Mouse (Mus musculus): Measurements from ENCODE around the gene Klk1b26. TPM values are rescaled to one million over a fixed set of nuclear protein-coding genes. Genes with fewer than 3 reads are reported as not detected.
"Not testable (repeated sequence)": the region's sequence is repeated elsewhere in the genome, so short reads cannot be mapped to it uniquely, and the experiment has no call there.

Gene Klk1b26
- 1 to 10 TPM; 1.5 to 2.6 TPM for total RNA-seq (2021)
- 0.15 and 0.90 TPM in 2 replicates for polyA plus RNA-seq (2012; rRNA removed)
- long read RNA-seq, partial matches to known transcripts = 0 of 3 reads
- long read RNA-seq, other reads (novel, unspliced or antisense) = 3 of 3 reads

DNA sequence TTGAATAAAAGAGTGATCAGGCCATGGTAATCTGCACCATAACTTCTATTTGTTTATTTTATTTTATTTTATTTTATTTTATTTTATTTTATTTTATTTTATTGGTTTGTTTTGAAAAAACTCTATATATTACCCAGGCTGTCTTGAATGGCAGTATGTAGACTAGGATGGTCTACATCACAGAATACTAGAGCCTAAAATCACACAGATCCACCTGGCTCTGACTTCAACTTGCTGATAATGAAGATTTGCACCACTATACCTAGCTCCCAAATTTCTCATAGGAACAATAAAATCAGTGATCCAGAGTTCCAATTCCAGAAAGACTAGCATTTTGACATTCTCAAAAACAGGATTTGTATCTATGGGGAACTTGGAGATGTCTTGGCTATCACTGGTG, at the start of gene Klk1b26:
Gene Klk1b26 (plus strand): TSS at position 301 of the 400 bp plus-strand sequence.
- H3K4me1 ChIP-seq (ENCODE audit: control insufficient read depth, insufficient read depth, low read length) = not testable (repeated sequence)

DNA sequence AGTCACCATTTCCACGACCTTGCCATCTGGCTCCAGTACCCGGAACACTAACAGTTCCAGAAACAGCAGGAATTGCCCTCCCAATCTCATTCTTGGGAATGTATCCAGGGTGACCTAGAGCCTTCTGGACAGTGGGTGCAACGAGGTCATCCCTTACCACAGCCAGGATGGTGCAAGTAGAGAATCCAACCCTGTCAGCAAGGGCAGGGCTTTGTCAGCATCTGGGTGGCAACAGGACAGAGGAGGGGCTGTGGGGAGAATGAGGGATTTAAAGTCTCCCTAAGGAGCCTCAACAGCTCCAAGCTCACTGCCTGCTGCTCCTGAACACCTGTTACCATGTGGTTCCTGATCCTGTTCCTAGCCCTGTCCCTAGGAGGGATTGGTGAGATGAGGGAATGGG, 45.5 kb upstream of the Klk1b26 start, which contains the start of gene Klk1b1:
Gene Klk1b1 (plus strand): TSS at position 301 of the 400 bp plus-strand sequence.
- H3K27me3 ChIP-seq (ENCODE audit: control insufficient read depth, insufficient read depth, low read length) = no peaks in the 10 kb centered on the region
- intact Hi-C loops (cut with DNase I) = no loop called here
- H3K79me2 ChIP-seq (replicated peaks; ENCODE audit: control insufficient read depth, insufficient read depth, low read length) = no peaks in the 10 kb centered on the region
- H3K4me3 ChIP-seq = no peak within 1 kb of the TSS
- TF ChIP-seq CTCF (IDR thresholded peaks at IDR 0.05) (no peak), EP300 (IDR thresholded peaks at IDR 0.05; ENCODE audit: insufficient read depth, low read depth, low read length) (no peak), POLR2A (IDR thresholded peaks at IDR 0.05; ENCODE audit: insufficient read depth, low read depth, low read length) (no peak)
- DNase-seq = no peak
- H3K36me3 ChIP-seq (ENCODE audit: control insufficient read depth, insufficient read depth, low read length) = no peaks in the 10 kb centered on the region
- H3K4me1 ChIP-seq (ENCODE audit: control insufficient read depth, insufficient read depth, low read length) = no peaks in the 10 kb centered on the region
- WGBS = 43% methylated on average over 3 of the region's 3 CpGs
- no peak within 1 kb of the TSS for H3K9ac ChIP-seq (ENCODE audit: low read depth, low read length)
- H3K27ac ChIP-seq = no peak within 1 kb of the TSS

More for the DNA sequence above, at the start of gene Klk1b26:
- H3K27ac ChIP-seq; H3K36me3 ChIP-seq (ENCODE audit: control insufficient read depth, insufficient read depth, low read length); H3K79me2 ChIP-seq (replicated peaks; ENCODE audit: control insufficient read depth, insufficient read depth, low read length); H3K9ac ChIP-seq (ENCODE audit: low read depth, low read length); H3K27me3 ChIP-seq (ENCODE audit: control insufficient read depth, insufficient read depth, low read length); H3K4me3 ChIP-seq; intact Hi-C loops (cut with DNase I); DNase-seq: not testable (repeated sequence)

DNA sequence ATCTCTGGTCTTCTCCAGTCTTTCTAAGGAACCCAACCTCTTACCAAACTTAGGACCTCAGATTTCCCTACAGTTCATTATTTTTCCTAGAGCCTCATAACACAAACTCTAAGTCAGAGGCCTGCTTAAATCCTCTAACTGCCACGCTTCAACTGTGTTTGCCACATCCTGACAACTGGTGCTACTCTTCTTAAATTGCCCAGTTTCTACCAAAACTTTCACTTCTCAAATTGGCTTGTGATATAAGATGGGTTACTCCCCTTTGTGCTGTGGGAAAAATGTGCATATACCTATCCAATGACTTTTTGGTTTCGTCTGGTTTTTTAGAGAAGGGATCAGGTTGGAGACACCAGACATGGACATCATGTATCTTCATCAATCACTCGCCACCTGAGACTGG, 44.9 kb upstream of the Klk1b26 start:
- intact Hi-C loops (cut with DNase I) = no loop called here
- DNase-seq = no peak
- Histone ChIP-seq H3K4me1 (ENCODE audit: control insufficient read depth, insufficient read depth, low read length) (no peaks in the 10 kb centered on the region), H3K9ac (ENCODE audit: low read depth, low read length) (no peak overlapping the region), H3K79me2 (replicated peaks; ENCODE audit: control insufficient read depth, insufficient read depth, low read length) (no peaks in the 10 kb centered on the region), H3K27me3 (ENCODE audit: control insufficient read depth, insufficient read depth, low read length) (no peaks in the 10 kb centered on the region), H3K4me3 (no peak overlapping the region), H3K27ac (no peak overlapping the region), H3K36me3 (ENCODE audit: control insufficient read depth, insufficient read depth, low read length) (no peaks in the 10 kb centered on the region)
- TF ChIP-seq CTCF (IDR thresholded peaks at IDR 0.05) = no peak
- no peak for TF ChIP-seq EP300 (IDR thresholded peaks at IDR 0.05; ENCODE audit: insufficient read depth, low read depth, low read length)
- TF ChIP-seq POLR2A (IDR thresholded peaks at IDR 0.05; ENCODE audit: insufficient read depth, low read depth, low read length) = no peak
- 63% methylated on average over 3 of the region's 3 CpGs for WGBS

DNA sequence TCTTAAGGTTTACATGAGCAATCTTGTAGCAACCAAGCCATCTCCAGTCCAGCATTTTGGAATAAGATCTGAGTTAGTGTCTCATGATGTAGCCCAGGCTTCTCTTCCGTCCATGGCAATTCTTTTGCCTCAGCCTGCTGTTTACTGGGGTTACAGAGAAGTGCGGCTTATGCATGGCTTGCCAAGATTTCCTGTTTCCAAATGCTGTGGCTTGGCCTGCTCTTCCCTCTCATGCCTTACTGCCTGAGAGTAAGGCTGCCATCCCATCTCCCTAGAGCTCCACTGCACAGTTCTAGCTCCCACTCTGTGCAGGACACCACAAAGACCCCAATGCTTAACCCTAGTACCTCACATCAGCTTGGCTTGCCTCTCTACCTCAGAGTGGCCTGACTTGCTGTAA, 44.4 kb upstream of the Klk1b26 start:
- Histone ChIP-seq H3K27ac (no peak overlapping the region), H3K4me1 (ENCODE audit: control insufficient read depth, insufficient read depth, low read length) (no peaks in the 10 kb centered on the region), H3K27me3 (ENCODE audit: control insufficient read depth, insufficient read depth, low read length) (no peaks in the 10 kb centered on the region), H3K9ac (ENCODE audit: low read depth, low read length) (no peak overlapping the region), H3K4me3 (no peak overlapping the region), H3K36me3 (ENCODE audit: control insufficient read depth, insufficient read depth, low read length) (no peaks in the 10 kb centered on the region), H3K79me2 (replicated peaks; ENCODE audit: control insufficient read depth, insufficient read depth, low read length) (no peaks in the 10 kb centered on the region)
- no peak for DNase-seq
- TF ChIP-seq CTCF (IDR thresholded peaks at IDR 0.05) = no peak
- TF ChIP-seq EP300 (IDR thresholded peaks at IDR 0.05; ENCODE audit: insufficient read depth, low read depth, low read length) = no peak
- TF ChIP-seq POLR2A (IDR thresholded peaks at IDR 0.05; ENCODE audit: insufficient read depth, low read depth, low read length) = no peak
- intact Hi-C loops (cut with DNase I) = no loop called here
- WGBS = 65% methylated on average over 2 of the region's 2 CpGs

DNA sequence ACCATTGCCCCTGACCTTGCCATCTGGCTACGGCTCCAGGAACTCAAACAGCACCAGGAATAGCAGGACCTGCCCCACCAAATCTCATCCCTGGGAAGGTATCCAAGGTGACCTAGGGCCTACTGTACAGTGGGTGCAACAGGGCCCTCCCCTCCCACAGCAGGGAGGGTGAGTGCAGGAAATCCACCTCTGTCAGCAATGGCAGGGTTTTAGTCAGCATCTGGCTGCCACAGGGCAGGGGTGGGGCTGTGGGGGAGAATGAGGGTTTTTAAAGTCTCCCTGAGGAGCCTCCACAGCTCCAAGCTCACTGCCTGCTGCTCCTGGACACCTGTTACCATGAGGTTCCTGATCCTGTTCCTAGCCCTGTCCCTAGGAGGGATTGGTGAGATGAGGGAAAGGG, 36.2 kb upstream of the Klk1b26 start, which contains the start of gene Klk1b9:
Gene Klk1b9 (plus strand): TSS at position 301 of the 400 bp plus-strand sequence.
- intact Hi-C loops (cut with DNase I); DNase-seq; H3K9ac ChIP-seq (ENCODE audit: low read depth, low read length); H3K27ac ChIP-seq; H3K4me1 ChIP-seq (ENCODE audit: control insufficient read depth, insufficient read depth, low read length); H3K79me2 ChIP-seq (replicated peaks; ENCODE audit: control insufficient read depth, insufficient read depth, low read length); H3K27me3 ChIP-seq (ENCODE audit: control insufficient read depth, insufficient read depth, low read length); H3K36me3 ChIP-seq (ENCODE audit: control insufficient read depth, insufficient read depth, low read length); H3K4me3 ChIP-seq: not testable (repeated sequence)
- WGBS = 58% methylated on average over 1 of the region's 1 CpGs

DNA sequence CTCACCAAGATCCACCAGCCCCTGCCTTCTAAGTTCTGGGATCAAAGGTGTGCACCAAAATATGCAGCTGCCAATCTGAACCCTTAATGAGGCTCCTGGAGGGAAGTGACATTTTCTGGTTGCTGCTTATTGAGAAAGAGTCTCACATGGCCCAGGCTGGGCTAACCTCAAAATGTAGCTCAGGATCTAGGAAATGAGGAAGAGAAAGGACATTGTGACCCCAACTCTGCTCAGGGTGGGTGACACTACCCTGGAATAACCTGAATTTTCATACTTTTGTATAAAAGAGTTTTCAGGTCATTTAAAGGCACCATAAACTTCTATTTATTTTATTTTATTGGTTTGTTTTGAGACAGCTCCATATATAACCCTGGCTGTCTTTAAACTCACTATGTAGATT, 26.3 kb upstream of the Klk1b26 start:
- no peaks in the 10 kb centered on the region for H3K4me1 ChIP-seq (ENCODE audit: control insufficient read depth, insufficient read depth, low read length)
- no peaks in the 10 kb centered on the region for H3K27me3 ChIP-seq (ENCODE audit: control insufficient read depth, insufficient read depth, low read length)
- TF ChIP-seq CTCF (IDR thresholded peaks at IDR 0.05) (no peak), POLR2A (IDR thresholded peaks at IDR 0.05; ENCODE audit: insufficient read depth, low read depth, low read length) (no peak), EP300 (IDR thresholded peaks at IDR 0.05; ENCODE audit: insufficient read depth, low read depth, low read length) (no peak)
- no peaks in the 10 kb centered on the region for H3K79me2 ChIP-seq (replicated peaks; ENCODE audit: control insufficient read depth, insufficient read depth, low read length)
- H3K27ac ChIP-seq = no peak overlapping the region
- H3K36me3 ChIP-seq (ENCODE audit: control insufficient read depth, insufficient read depth, low read length) = no peaks in the 10 kb centered on the region
- H3K9ac ChIP-seq (ENCODE audit: low read depth, low read length) = no peak overlapping the region
- intact Hi-C loops (cut with DNase I) = no loop called here
- no peak for DNase-seq
- no peak overlapping the region for H3K4me3 ChIP-seq

DNA sequence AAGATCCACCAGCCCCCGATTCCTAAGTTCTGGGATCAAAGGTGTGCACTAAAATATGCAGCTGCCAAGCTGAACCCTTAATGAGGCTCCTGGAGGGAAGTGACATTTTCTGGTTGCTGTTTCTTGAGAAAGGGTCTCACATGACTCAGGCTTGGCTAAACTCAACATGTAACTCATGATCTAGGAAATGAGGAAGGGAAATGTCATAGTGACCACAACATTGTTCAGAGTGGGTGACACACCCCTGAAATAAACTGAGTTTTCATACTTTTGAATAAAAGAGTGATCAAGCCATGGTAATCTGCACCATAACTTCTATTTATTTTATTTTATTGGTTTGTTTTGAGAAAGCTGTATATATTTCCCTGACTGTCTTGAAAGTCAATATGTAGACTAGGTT, 17.1 kb upstream of the Klk1b26 start:
- 63% methylated on average over 1 of the region's 1 CpGs for WGBS
- H3K4me3 ChIP-seq; H3K27me3 ChIP-seq (ENCODE audit: control insufficient read depth, insufficient read depth, low read length); H3K36me3 ChIP-seq (ENCODE audit: control insufficient read depth, insufficient read depth, low read length); H3K27ac ChIP-seq; H3K79me2 ChIP-seq (replicated peaks; ENCODE audit: control insufficient read depth, insufficient read depth, low read length); H3K9ac ChIP-seq (ENCODE audit: low read depth, low read length); DNase-seq; H3K4me1 ChIP-seq (ENCODE audit: control insufficient read depth, insufficient read depth, low read length); intact Hi-C loops (cut with DNase I): not testable (repeated sequence)

DNA sequence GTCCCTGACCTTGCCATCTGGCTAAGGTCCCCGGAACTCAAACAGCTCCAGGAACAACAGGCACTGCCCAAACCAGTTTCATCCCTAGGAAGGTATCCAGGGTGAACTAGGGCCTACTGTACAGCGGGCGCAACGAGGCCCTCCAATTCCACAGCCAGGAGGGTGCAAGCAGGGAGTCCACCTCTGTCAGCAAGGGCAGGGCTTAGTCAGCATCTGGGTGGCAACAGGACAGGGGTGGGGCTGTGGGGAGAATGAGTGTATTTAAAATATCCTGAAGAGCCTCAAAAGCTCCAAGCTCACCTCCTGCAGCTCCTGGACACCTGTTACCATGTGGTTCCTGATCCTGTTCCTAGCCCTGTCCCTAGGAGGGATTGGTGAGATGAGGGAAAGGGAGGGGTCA, 16.4 kb upstream of the Klk1b26 start, which contains the start of gene Klk1b11:
Gene Klk1b11 (plus strand): TSS at position 301 of the 400 bp plus-strand sequence.
- H3K79me2 ChIP-seq (replicated peaks; ENCODE audit: control insufficient read depth, insufficient read depth, low read length); H3K36me3 ChIP-seq (ENCODE audit: control insufficient read depth, insufficient read depth, low read length); DNase-seq; H3K9ac ChIP-seq (ENCODE audit: low read depth, low read length); H3K27ac ChIP-seq; H3K4me1 ChIP-seq (ENCODE audit: control insufficient read depth, insufficient read depth, low read length); H3K4me3 ChIP-seq; H3K27me3 ChIP-seq (ENCODE audit: control insufficient read depth, insufficient read depth, low read length); intact Hi-C loops (cut with DNase I): not testable (repeated sequence)
- WGBS = 73% methylated on average over 4 of the region's 4 CpGs
